Mouse (Mus musculus): ENCODE results near the gene Prr23a2.

The Prr23a2 gene

DNA sequence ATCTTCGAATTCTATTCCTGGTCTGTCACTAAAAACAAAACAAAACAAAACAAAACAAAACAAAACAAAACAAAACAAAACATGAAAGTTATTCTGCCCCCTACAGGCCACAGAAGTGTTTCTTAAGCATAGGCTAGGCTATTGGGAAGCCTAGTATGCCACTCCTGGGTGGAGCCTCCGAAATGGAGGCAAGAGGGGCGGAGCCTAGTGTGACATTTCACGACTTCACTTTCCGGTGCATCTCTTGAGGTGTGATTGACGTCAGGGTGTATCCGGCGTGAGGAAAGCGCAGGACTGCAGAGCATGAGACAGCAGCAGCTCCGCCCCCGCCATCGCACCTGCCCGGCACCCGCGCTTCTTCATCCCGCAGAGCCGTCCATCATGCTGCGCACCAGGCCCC is at the start of gene Prr23a2:
TSS of gene Prr23a2 (plus strand) at position 285 of the 400 bp plus-strand sequence.
- DNase-seq (ENCODE audit: low read depth) = no peak

DNA sequence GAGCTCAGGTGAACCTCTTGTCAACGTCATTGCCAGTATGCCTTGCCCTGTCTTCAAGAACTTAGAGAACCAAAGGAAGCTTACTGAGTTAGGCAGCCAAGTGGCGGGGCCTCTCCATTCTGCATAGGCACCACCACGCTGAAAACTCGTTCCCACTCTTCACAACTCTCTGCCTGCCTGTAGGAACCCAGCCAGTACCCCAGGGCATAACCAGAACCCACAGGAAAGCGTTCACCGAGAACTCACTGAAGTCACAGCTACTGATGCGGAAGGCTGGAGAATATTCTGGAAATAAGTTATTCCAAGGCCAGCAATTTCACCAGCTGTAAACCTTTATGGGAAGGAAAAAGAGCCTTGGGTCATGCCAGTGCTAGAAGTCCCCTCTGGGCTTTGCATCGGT is 48.7 kb upstream of the Prr23a2 start:
- no peak for DNase-seq (ENCODE audit: low read depth)

DNA sequence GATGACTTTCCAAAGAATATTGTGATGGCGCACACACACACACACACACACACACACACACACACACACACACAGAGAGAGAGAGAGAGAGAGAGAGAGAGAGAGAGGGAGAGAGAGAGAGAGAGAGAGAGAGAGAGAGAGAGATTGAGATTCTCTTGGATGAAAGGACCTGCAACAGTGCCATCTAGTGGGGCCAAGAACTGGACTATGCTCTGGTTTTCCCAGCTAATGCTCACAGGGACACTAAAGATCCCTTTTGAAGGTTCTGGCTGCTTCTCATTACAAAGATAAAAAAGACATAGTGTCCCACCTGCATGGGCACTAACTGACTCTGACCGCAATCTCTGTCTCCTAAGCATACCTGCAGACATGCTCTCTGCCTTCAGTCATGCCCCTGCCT is 46.8 kb upstream of the Prr23a2 start:
- DNase-seq (ENCODE audit: low read depth) = peak; percentile 66

DNA sequence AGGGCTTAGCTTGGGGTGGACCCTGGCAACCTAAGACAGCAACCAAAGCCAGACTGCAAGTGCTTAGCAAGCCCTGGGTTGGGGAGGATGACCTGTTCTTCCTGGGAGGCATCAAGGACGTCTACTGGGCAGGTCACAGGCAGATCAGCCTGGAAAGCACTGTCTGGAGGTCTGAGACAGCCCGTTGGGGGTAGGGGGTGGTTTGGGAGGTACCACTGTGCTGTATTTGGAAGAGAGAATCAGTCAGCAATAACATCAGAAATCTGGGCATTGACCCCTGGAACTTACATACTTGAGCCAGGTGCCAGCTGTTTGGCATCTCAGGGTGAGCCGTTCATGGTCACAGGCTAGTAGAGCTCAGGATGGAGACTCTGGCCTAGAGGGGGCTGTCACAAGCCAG is 40.2 kb upstream of the Prr23a2 start:
- no peak for DNase-seq (ENCODE audit: low read depth)

DNA sequence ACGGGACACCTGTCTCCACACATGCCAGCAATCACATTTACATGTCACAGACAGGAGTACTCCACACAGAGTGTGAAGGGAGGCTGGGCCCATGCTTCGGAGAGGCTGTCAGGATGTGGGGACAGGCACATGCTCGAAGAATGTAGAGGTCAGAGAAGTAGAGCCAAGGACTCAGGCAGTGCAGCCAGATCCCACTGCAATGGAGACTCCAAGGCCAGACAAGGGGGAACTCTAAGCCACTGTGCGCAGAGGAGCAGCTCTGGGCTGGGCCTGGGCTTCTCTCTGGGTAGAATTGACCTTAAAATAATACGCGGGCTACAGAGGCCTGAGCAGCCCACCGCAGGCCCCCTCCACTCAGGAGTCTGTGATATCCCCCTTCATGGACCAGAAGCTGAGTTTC is 38.7 kb upstream of the Prr23a2 start:
- DNase-seq (ENCODE audit: low read depth) = no peak

DNA sequence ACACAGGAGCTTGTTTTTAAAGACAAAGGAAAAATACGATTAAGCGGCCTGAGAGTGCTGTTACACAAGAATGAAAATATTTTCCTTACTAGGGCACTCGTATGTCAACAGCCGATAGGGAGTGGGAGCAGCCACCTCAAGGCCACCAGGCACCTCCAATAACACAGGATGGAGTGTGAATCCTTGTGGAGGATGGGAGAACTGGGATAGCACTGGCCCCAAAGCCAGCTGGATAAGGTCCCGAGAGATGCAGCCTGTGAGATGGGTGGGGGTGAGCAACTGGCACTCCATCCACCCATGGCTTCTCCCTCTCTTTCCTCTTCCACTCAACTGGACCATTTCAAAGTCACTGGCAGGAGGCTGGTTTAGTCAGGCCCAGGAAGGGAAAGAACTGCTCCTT is 37.3 kb upstream of the Prr23a2 start:
- DNase-seq (ENCODE audit: low read depth) = no peak

DNA sequence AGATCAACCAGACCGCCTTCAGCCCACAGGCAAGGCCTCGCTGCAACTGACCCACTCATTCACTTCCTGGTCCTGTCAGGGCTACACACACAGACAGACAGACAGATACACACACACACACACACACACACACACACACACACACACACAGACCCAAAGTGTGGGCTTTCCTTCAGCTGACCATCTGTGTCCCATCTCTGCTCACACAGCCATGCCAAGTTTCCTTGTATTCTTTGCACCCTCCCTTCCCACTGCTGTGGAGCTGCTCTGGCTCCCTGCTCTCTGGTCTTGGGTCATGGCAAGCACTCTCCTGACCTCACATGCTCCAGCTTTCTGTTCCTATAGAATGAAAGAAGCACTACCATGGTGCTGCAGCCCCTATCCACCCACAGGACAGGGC is 36.8 kb upstream of the Prr23a2 start:
- no peak for DNase-seq (ENCODE audit: low read depth)

DNA sequence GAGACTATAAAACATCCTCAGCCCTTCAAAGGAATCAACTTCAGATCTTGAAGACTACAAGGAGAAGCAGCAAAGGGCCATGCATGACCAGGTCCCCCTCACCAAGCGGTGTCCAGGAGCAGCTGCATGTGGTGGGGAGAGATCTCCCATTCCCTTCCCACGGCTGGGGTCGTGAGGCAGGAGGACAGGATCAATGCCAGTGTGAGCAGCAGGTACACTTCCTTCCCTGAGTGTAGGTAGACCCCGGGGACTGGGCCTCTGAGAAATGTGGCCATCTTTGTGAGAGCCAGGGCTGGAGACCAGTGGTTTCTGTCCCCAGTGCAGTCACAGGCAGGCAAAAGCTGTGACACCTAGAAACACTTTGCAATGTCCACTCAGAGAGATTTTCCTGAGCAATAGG is 35.8 kb upstream of the Prr23a2 start:
- DNase-seq (ENCODE audit: low read depth) = no peak

DNA sequence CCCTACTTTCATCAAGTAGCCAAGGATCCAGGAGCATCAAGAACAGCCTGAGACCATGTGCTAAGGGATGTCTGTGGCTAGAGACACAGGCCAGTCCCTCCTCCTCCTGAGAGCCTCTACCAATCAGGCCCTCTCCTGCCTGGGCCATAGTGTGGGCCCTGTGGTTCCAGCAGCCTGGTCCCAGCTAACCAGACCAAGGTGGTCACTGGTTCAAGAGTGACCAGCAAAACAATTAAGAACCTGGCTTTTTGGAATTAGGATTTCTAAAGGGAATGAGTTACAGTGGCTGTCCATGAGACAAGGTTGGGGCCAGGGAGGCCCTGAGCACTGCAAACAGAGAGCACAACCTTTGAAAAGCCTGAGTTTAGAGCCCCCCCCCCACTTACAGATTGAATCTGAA is 35.2 kb upstream of the Prr23a2 start:
- DNase-seq (ENCODE audit: low read depth) = no peak

DNA sequence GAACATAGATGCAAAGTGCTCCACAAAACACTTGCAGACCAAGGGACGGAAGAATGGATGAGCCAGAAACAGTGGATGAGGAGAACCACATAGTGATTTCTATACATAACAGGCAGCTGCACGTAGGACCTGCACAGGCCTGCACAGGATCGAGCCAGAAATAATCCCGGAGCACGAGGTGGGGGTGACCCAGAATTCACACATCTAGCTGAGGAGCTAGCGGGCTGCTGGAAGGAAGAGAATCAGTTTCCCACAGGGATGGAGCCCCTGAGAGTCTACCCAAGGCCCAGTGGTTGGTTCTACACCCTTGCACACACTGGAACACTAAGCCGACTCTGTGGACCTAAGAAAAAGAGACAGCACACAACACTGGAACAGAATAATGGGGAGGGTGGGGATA is 32.5 kb upstream of the Prr23a2 start:
- DNase-seq (ENCODE audit: low read depth) = no peak

DNA sequence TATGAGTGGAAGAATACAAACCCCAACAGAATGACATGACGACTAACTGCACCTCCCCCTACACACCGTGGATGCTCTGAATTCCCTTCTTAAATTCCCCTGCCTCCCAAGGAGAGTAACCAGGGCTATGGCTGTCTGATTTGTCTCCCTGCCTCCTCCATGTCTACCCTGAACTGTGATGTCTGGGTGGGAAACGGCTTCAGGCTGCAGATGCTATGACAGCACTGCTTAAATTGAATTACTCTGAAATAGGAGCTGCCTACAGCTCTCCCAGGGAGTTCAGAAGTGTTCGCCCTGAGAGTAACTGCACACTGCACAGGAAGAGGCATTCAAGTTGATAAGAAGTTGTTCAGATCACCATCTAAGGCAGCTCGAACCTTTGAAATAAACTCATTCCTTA is 26.8 kb upstream of the Prr23a2 start:
- DNase-seq (ENCODE audit: low read depth) = no peak

DNA sequence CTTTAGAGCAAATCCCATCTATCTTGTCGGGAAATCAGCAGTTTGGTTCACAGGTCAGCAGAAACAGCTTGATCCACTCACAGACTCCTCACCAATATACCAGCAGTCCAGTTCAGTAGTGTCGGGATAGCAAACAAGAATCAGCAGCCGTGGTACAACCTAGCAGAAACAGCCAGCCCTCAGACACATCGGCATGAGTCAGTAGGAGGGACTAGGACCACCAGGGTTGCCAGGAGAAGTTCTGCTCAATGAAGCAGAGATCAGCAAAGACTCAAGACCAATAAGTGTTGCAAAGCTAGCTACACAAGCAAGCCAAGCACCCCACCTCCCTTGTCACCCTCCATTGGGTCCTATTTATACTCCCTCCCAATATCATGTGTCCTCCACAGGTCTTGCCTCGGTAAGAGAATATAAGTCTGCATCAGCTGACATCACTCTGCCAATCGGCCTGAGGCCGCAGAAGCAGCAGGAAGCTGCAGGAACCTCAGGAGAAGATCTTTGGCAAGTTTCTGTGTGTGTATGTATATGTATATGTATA is 18.7 kb upstream of the Prr23a2 start:
- no peak for DNase-seq (ENCODE audit: low read depth)

DNA sequence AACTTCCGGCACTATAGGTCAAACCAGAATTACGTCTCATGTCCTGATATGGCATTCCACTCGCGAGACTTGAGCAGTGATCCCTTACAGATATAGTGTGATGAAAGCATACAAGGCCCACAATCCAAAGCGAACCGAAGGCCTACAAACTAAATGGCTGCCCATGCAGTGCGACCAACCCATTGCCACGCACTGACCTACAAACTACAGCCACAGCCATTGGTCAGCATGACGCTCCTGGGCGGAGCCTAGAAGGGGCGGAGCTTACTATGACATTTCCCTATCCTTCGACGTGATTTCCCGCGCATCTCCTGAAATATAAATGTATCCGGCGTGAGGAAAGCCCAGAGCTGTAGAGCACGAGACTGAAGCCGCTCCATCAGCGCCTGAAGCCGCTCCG is 14.2 kb upstream of the Prr23a2 start, which contains the start of gene Prr23a1:
TSS of gene Prr23a1 (plus strand) at position 387 of the 400 bp plus-strand sequence.
- no peak for DNase-seq (ENCODE audit: low read depth)

DNA sequence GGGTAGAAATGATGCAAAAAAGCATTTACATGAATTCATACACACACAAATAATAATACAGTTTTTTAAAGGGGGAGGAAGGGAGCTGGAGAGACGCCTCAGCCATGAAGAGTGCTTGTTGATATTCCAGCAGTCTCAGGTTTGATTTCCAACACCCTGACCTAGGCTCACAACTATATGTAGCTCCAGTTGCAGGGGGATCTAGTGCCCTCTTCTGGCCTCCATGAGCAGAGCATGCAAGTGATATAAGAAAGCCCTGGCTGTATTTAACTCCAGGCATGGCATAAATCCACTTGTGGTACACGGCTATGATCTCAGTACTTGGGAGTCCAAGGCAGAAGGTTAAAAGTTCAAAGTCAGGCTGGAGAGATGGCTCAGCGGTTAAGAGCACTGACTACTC is 7.2 kb downstream of the Prr23a2 start:
- DNase-seq (ENCODE audit: low read depth) = peak; percentile 29

DNA sequence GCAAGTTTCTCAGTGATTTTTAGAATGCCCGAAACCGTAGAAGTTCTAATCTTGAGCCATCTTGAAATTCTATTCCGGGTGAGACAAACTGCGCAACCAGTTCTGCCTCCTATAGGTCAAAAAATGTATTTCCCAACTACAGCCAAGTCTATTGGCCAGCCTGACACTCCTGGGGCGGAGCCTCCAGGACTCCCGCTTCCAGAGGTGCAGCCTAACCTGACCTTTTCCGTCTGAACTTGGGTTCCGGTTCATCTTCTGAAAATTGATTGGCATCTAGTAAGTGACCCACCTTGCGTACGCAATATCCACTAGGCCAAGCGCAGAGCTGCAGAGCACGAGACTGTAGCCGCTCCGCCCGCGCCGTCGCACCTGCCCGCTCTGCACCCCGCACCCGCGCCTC is 8.3 kb downstream of the Prr23a2 start, which contains the start of gene Prr23a3:
TSS of gene Prr23a3 (plus strand) at position 197 of the 400 bp plus-strand sequence.
- DNase-seq (ENCODE audit: low read depth) = no peak

DNA sequence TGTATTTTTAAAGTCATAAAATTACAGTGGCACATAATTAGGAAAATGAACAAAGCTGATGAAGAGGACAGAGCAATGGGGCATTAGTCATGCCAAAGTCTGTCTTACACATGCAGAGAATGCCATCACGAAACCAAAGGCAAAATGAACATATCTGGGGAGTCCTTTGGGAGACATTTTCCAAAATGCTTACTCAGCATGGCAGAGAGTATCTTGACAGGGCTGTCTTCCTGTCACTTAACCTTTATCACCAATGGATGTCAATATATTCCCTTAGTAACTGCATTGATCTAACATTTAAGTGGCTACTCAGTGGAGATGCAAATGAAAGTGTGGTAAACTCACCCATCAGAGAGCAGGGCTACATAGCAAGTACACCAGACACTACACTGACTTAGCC is 45.2 kb downstream of the Prr23a2 start:
- no peak for DNase-seq (ENCODE audit: low read depth)

DNA sequence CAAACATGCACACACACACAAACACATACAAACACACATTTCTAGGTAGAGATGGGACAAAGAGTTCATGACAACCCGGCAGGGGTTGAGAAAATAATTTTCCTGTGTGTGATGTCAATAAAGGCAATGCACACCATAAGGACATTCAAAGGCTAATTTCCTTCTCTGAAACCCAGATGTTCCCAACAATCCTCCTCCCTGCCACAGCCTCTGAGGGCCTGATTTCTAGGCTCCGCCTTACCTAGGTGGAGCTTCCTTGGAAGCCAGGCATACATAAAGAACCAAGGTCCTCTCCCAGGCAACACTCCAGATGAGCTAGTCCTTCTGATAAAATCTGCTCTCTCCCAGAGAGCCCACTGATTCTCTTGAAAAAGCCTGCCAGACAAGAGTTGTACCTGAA is 46.5 kb downstream of the Prr23a2 start, which contains the start of gene 7420426K07Rik:
TSS of gene 7420426K07Rik (plus strand) at position 301 of the 400 bp plus-strand sequence.
- no peak for DNase-seq (ENCODE audit: low read depth)
